In genomic region chr12:111696239-111696638, GRCm38 (mm10) we compare ENCODE assay signal across 8 mouse cellular contexts. TPM values are rescaled to one million over a fixed set of nuclear protein-coding genes. Genes with fewer than 3 reads are reported as not detected.
DNase-seq lines count a peak whose midpoint lies in the region; ATAC-seq and TF ChIP-seq lines count a peak whose summit lies in the region.

No protein-coding gene starts in this region.

- 0 out of 2 replicates have a peak, but pooled peaks cover 6% of the 10 kb centered on the region for H3K27me3 ChIP-seq in E14TG2a.4 (ENCODE audit: insufficient read depth, low read length)
- no peaks in the 10 kb centered on the region for H3K27me3 ChIP-seq in heart, adult 2 months (ENCODE audit: control insufficient read depth, insufficient read depth, low read length)
- no peaks in the 10 kb centered on the region for H3K27me3 ChIP-seq in lung, embryonic 14.5 days (ENCODE audit: insufficient read depth, low read length)
- H3K27me3 ChIP-seq in neural tube, embryonic 14.5 days (ENCODE audit: control insufficient read depth, insufficient read depth, low read length), result no peaks in the 10 kb centered on the region

- no peak for TF ChIP-seq POLR2A in heart, adult 2 months (IDR thresholded peaks at IDR 0.05; ENCODE audit: insufficient read depth, low read depth, low read length)

- peak overlapping the region; percentile 44; the same call in 1 of the 2 replicates for H3K27ac ChIP-seq in heart, adult 2 months
- no peak overlapping the region for H3K27ac ChIP-seq in lung, embryonic 14.5 days (ENCODE audit: low read depth)
- peak overlapping the region; percentile 87 for H3K27ac ChIP-seq in neural tube, embryonic 14.5 days (ENCODE audit: low read depth, low read length)

- WGBS in heart, adult 2 months, result 30% methylated on average over 6 of the region's 6 CpGs
- 32% methylated on average over 6 of the region's 6 CpGs for WGBS in lung, embryonic 14.5 days
- WGBS in neural tube, embryonic 14.5 days, result 23% methylated on average over 6 of the region's 6 CpGs

- H3K9me3 ChIP-seq in E14TG2a.4 (ENCODE audit: low read length), result no peaks in the 10 kb centered on the region
- H3K9me3 ChIP-seq in lung, embryonic 14.5 days (ENCODE audit: low read depth, low read length), result no peaks in the 10 kb centered on the region
- H3K9me3 ChIP-seq in neural tube, embryonic 14.5 days (ENCODE audit: control insufficient read depth, low read length), result no peaks in the 10 kb centered on the region

- intact Hi-C loops in heart, adult 2 months (cut with DNase I), result loop anchor here (1.0 kb wide), 2 partner anchors 28 to 43 kb away; no protein-coding TSS in a partner anchor

- no peak overlapping the region for H3K4me2 ChIP-seq in lung, embryonic 14.5 days
- H3K4me2 ChIP-seq in neural tube, embryonic 14.5 days (ENCODE audit: low read depth, low read length), result no peak overlapping the region

- H3K4me1 ChIP-seq in E14TG2a.4 (replicated peaks; ENCODE audit: low read depth, low read length), result peaks cover 66% of the 10 kb centered on the region
- peaks cover 22% of the 10 kb centered on the region for H3K4me1 ChIP-seq in heart, adult 2 months (ENCODE audit: control insufficient read depth, insufficient read depth, low read length)
- peaks cover 28% of the 10 kb centered on the region for H3K4me1 ChIP-seq in lung, embryonic 14.5 days (ENCODE audit: insufficient read depth)
- H3K4me1 ChIP-seq in neural tube, embryonic 14.5 days (ENCODE audit: control insufficient read depth, insufficient read depth, low read length), result peaks cover 42% of the 10 kb centered on the region

- TF ChIP-seq CTCF in E14TG2a.4 (conservative IDR thresholded peaks at IDR 0.05; ENCODE audit: low read length), result peak; percentile 58
- TF ChIP-seq CTCF in heart, adult 2 months (IDR thresholded peaks at IDR 0.05), result peak; percentile 88
- TF ChIP-seq CTCF in lung, embryonic 14.5 days (IDR thresholded peaks at IDR 0.05; ENCODE audit: low read depth), result peak; percentile 88

- H3K9ac ChIP-seq in heart, adult 2 months (ENCODE audit: low read depth, low read length), result 0 out of 2 replicates have a peak overlapping the region, but pooled peaks have one; percentile 29
- no peak overlapping the region for H3K9ac ChIP-seq in lung, embryonic 14.5 days
- no peak overlapping the region for H3K9ac ChIP-seq in neural tube, embryonic 14.5 days (replicated peaks; ENCODE audit: low read depth, low read length)

- ATAC-seq in lung, embryonic 14.5 days (ENCODE audit: insufficient read depth), result no peak
- no peak for ATAC-seq in neural tube, embryonic 14.5 days (ENCODE audit: low read depth)

- H3K36me3 ChIP-seq in E14TG2a.4 (ENCODE audit: insufficient read depth, low read length), result no peaks in the 10 kb centered on the region
- no peaks in the 10 kb centered on the region for H3K36me3 ChIP-seq in heart, adult 2 months (ENCODE audit: control insufficient read depth, insufficient read depth, low read length)
- no peaks in the 10 kb centered on the region for H3K36me3 ChIP-seq in lung, embryonic 14.5 days (ENCODE audit: insufficient read depth)
- no peaks in the 10 kb centered on the region for H3K36me3 ChIP-seq in neural tube, embryonic 14.5 days (ENCODE audit: control insufficient read depth, insufficient read depth, low read length)

- no peak overlapping the region for H3K4me3 ChIP-seq in E14TG2a.4 (replicated peaks; ENCODE audit: low read length)
- H3K4me3 ChIP-seq in heart, adult 2 months, result no peak overlapping the region
- H3K4me3 ChIP-seq in lung, embryonic 14.5 days (ENCODE audit: low read depth, low read length), result no peak overlapping the region
- no peak overlapping the region for H3K4me3 ChIP-seq in neural tube, embryonic 14.5 days (ENCODE audit: low read depth, low read length)

- DNase-seq in ZHBTc4 (ENCODE audit: low read depth, low spot score), result peak; percentile 87
- DNase-seq in embryo, embryonic 10.5 days (ENCODE audit: low spot score), result peak; percentile 89
- peak; percentile 81 for DNase-seq in heart, adult 2 months
- DNase-seq in kidney, adult 8-10 months, result peak; percentile 67 to 79
- peak; percentile 93 for DNase-seq in lung, embryonic 14.5 days
- DNase-seq in yolk sac, embryonic 10.5 days (ENCODE audit: low spot score), result peak; percentile 52

- H3K79me2 ChIP-seq in heart, adult 2 months (replicated peaks; ENCODE audit: control insufficient read depth, insufficient read depth, low read length), result no peaks in the 10 kb centered on the region

- TF ChIP-seq EP300 in heart, adult 2 months (IDR thresholded peaks at IDR 0.05; ENCODE audit: insufficient read depth, low read depth, low read length), result peak; percentile 93

RNA-seq across cellular contexts. Expression of gene Bag5, which starts 16.8 kb away (rescaled TPM):
- total RNA-seq in heart, adult 2 months (2021), result 10 to 100 TPM; 18.8 to 22.8 TPM
- 9.8 and 15.9 TPM in 2 replicates for polyA plus RNA-seq in heart, adult 2 months (2012; rRNA removed)
- 51.5 and 53.2 TPM in 2 replicates for polyA plus RNA-seq in lung, embryonic 14.5 days (2014; fragmentation: Nextera tagmentation; extraction: Ambion mirVana)
- 68.1 and 71.8 TPM in 2 replicates for polyA plus RNA-seq in neural tube, embryonic 14.5 days (2014; fragmentation: Nextera tagmentation; extraction: Ambion mirVana)

RNA-seq across cellular contexts. Expression of gene Apopt1, which starts 16.8 kb away (rescaled TPM):
- total RNA-seq in heart, adult 2 months (2021), result 10 to 100 TPM; 32.0 to 36.3 TPM
- 31.4 and 31.7 TPM in 2 replicates for polyA plus RNA-seq in heart, adult 2 months (2012; rRNA removed)
- polyA plus RNA-seq in lung, embryonic 14.5 days (2014; fragmentation: Nextera tagmentation; extraction: Ambion mirVana), result 53.3 and 57.3 TPM in 2 replicates
- polyA plus RNA-seq in neural tube, embryonic 14.5 days (2014; fragmentation: Nextera tagmentation; extraction: Ambion mirVana), result 65.7 and 69.6 TPM in 2 replicates

RNA-seq across cellular contexts. Expression of gene Trmt61a, which starts 18.3 kb away (rescaled TPM):
- 1 to 10 TPM; 4.5 to 5.4 TPM for total RNA-seq in heart, adult 2 months (2021)
- 7.6 and 11.8 TPM in 2 replicates for polyA plus RNA-seq in heart, adult 2 months (2012; rRNA removed)
- 8.7 and 9.3 TPM in 2 replicates for polyA plus RNA-seq in lung, embryonic 14.5 days (2014; fragmentation: Nextera tagmentation; extraction: Ambion mirVana)
- 4.3 and 5.0 TPM in 2 replicates for polyA plus RNA-seq in neural tube, embryonic 14.5 days (2014; fragmentation: Nextera tagmentation; extraction: Ambion mirVana)

RNA-seq across cellular contexts. Expression of gene Ckb, which starts 24.1 kb away (rescaled TPM):
- total RNA-seq in heart, adult 2 months (2021), result 10 to 100 TPM; 65.3 to 81.4 TPM
- polyA plus RNA-seq in heart, adult 2 months (2012; rRNA removed), result 115 and 120 TPM in 2 replicates
- polyA plus RNA-seq in lung, embryonic 14.5 days (2014; fragmentation: Nextera tagmentation; extraction: Ambion mirVana), result 210 and 217 TPM in 2 replicates
- 1,430 and 1,628 TPM in 2 replicates for polyA plus RNA-seq in neural tube, embryonic 14.5 days (2014; fragmentation: Nextera tagmentation; extraction: Ambion mirVana)
